Mouse (Mus musculus) macrophage (primary cell): ENCODE data around the gene Galnt2. TPM values are rescaled to one million over a fixed set of nuclear protein-coding genes. Genes with fewer than 3 reads are reported as not detected.

ENCODE experiments used
- H3K27ac ChIP-seq: fragments of 350-480 bp; formaldehyde crosslinking; 2 replicates; pipeline ENCODE4 v1.9.0; 2021
- H3K36me3 ChIP-seq: fragments of 350-480 bp; formaldehyde crosslinking; 2 replicates; pipeline ENCODE4 v1.9.0; 2021; ENCODE audit errors: inconsistent target
- H3K4me3 ChIP-seq: fragments of 350-480 bp; formaldehyde crosslinking; 2 replicates; pipeline ENCODE4 v1.9.0; 2021; ENCODE audit errors: inconsistent target
- H3K79me2 ChIP-seq: fragments of 350-480 bp; formaldehyde crosslinking; 2 replicates; pipeline ENCODE4 v1.9.0; 2021; ENCODE audit errors: inconsistent target
- WGBS: methylation state at CpG from one replicate; pipeline ENCODE4 v1.1.7; 2026; ENCODE audit warnings: inconsistent platforms; ENCODE audit not compliant: missing documents; 5-methylcytosine and 5-hydroxymethylcytosine counted together
- polyA plus RNA-seq: library from polyadenylated mRNA; stranded (reverse); fragments of 250-400 nt; gene quantifications from 3 replicates; pipeline ENCODE4 v1.2.4, GENCODE M21; 2018; ENCODE audit warnings: inconsistent platforms

The Galnt2 gene
- polyA plus RNA-seq, 1 experiment from 2014 or later = 17.5 TPM

GRCm38 (mm10) chr8:124250255-124250654 is 19.1 kb downstream of the Galnt2 start:
- Histone ChIP-seq H3K4me3 (no peak overlapping the region), H3K36me3 (no peaks in the 10 kb centered on the region), H3K79me2 (peaks cover 99% of the 10 kb centered on the region), H3K27ac (no peak overlapping the region)
- 27% methylated on average over 3 of the region's 3 CpGs for WGBS

GRCm38 (mm10) chr8:124250785-124251184 is 19.6 kb downstream of the Galnt2 start:
- WGBS = 17% methylated on average over 4 of the region's 4 CpGs
- H3K79me2 ChIP-seq = peaks cover 99% of the 10 kb centered on the region; the same call in 1 of the 2 replicates
- no peak overlapping the region for H3K27ac ChIP-seq
- no peak overlapping the region for H3K4me3 ChIP-seq
- H3K36me3 ChIP-seq = no peaks in the 10 kb centered on the region

GRCm38 (mm10) chr8:124252533-124252950 is 21.4 kb downstream of the Galnt2 start:
- Histone ChIP-seq H3K79me2 (peaks cover 99% of the 10 kb centered on the region), H3K4me3 (no peak overlapping the region), H3K36me3 (no peaks in the 10 kb centered on the region), H3K27ac (no peak overlapping the region)
- WGBS = 85% methylated on average over 5 of the region's 5 CpGs

- Histone ChIP-seq H3K4me3 (no peak overlapping the region), H3K79me2 (peaks cover 99% of the 10 kb centered on the region), H3K27ac (no peak overlapping the region), H3K36me3 (no peaks in the 10 kb centered on the region)
- 67% methylated on average over 6 of the region's 6 CpGs for WGBS
Measured at GRCm38 (mm10) chr8:124253939-124254338, 22.7 kb downstream of the Galnt2 start.

GRCm38 (mm10) chr8:124256841-124257240 is 25.6 kb downstream of the Galnt2 start:
- H3K4me3 ChIP-seq = no peak overlapping the region
- no peaks in the 10 kb centered on the region for H3K36me3 ChIP-seq
- peaks cover 99% of the 10 kb centered on the region for H3K79me2 ChIP-seq
- no peak overlapping the region for H3K27ac ChIP-seq
- WGBS = 62% methylated on average over 9 of the region's 9 CpGs

GRCm38 (mm10) chr8:124257363-124257762 is 26.2 kb downstream of the Galnt2 start:
- H3K4me3 ChIP-seq = no peak overlapping the region

GRCm38 (mm10) chr8:124259146-124259545 is 28.0 kb downstream of the Galnt2 start:
- 89% methylated on average over 4 of the region's 4 CpGs for WGBS

More at GRCm38 (mm10) chr8:124257363-124257762, 26.2 kb downstream of the Galnt2 start:
- Histone ChIP-seq H3K27ac (no peak overlapping the region), H3K36me3 (no peaks in the 10 kb centered on the region), H3K79me2 (peaks cover 99% of the 10 kb centered on the region)
- WGBS = 34% methylated on average over 10 of the region's 10 CpGs

GRCm38 (mm10) chr8:124259925-124260324 is 28.7 kb downstream of the Galnt2 start:
- 81% methylated on average over 5 of the region's 7 CpGs for WGBS
- H3K79me2 ChIP-seq = peaks cover 99% of the 10 kb centered on the region
- H3K27ac ChIP-seq = no peak overlapping the region
- H3K36me3 ChIP-seq = no peaks in the 10 kb centered on the region
- H3K4me3 ChIP-seq = no peak overlapping the region

More at GRCm38 (mm10) chr8:124259146-124259545, 28.0 kb downstream of the Galnt2 start:
- Histone ChIP-seq H3K27ac (no peak overlapping the region), H3K4me3 (no peak overlapping the region), H3K79me2 (peaks cover 99% of the 10 kb centered on the region), H3K36me3 (no peaks in the 10 kb centered on the region)

- no peak overlapping the region for H3K4me3 ChIP-seq
- H3K36me3 ChIP-seq = no peaks in the 10 kb centered on the region
- 36% methylated on average over 11 of the region's 12 CpGs for WGBS
Measured at GRCm38 (mm10) chr8:124260371-124260770, 29.2 kb downstream of the Galnt2 start.

GRCm38 (mm10) chr8:124263058-124263457 is 31.9 kb downstream of the Galnt2 start:
- H3K4me3 ChIP-seq = no peak overlapping the region
- peaks cover 99% of the 10 kb centered on the region for H3K79me2 ChIP-seq
- H3K36me3 ChIP-seq = no peaks in the 10 kb centered on the region
- no peak overlapping the region for H3K27ac ChIP-seq
- WGBS = 94% methylated on average over 9 of the region's 9 CpGs

More at GRCm38 (mm10) chr8:124260371-124260770, 29.2 kb downstream of the Galnt2 start:
- Histone ChIP-seq H3K27ac (no peak overlapping the region), H3K79me2 (peaks cover 99% of the 10 kb centered on the region)

- H3K4me3 ChIP-seq = no peak overlapping the region
- no peaks in the 10 kb centered on the region for H3K36me3 ChIP-seq
- H3K27ac ChIP-seq = no peak overlapping the region
- WGBS = 65% methylated on average over 8 of the region's 8 CpGs
- H3K79me2 ChIP-seq = peaks cover 99% of the 10 kb centered on the region; the same call in 1 of the 2 replicates
Measured at GRCm38 (mm10) chr8:124264032-124264431, 32.8 kb downstream of the Galnt2 start.

GRCm38 (mm10) chr8:124264671-124265070 is 33.5 kb downstream of the Galnt2 start:
- 84% methylated on average over 12 of the region's 12 CpGs for WGBS

GRCm38 (mm10) chr8:124265130-124265529 is 33.9 kb downstream of the Galnt2 start:
- no peak overlapping the region for H3K27ac ChIP-seq
- peaks cover 100% of the 10 kb centered on the region; the same call in 1 of the 2 replicates for H3K79me2 ChIP-seq
- H3K36me3 ChIP-seq = no peaks in the 10 kb centered on the region
- no peak overlapping the region for H3K4me3 ChIP-seq
- 100% methylated on average over 2 of the region's 2 CpGs for WGBS

More at GRCm38 (mm10) chr8:124264671-124265070, 33.5 kb downstream of the Galnt2 start:
- Histone ChIP-seq H3K79me2 (peaks cover 99% of the 10 kb centered on the region; the same call in 1 of the 2 replicates), H3K27ac (no peak overlapping the region), H3K4me3 (no peak overlapping the region), H3K36me3 (no peaks in the 10 kb centered on the region)

- Histone ChIP-seq H3K36me3 (no peaks in the 10 kb centered on the region), H3K27ac (no peak overlapping the region), H3K79me2 (peaks cover 100% of the 10 kb centered on the region; the same call in 1 of the 2 replicates), H3K4me3 (no peak overlapping the region)
- 60% methylated on average over 8 of the region's 8 CpGs for WGBS
Measured at GRCm38 (mm10) chr8:124265798-124266197, 34.6 kb downstream of the Galnt2 start.

- no peak overlapping the region for H3K27ac ChIP-seq
- peaks cover 97% of the 10 kb centered on the region; the same call in 1 of the 2 replicates for H3K79me2 ChIP-seq
- WGBS = 95% methylated on average over 4 of the region's 4 CpGs
- H3K4me3 ChIP-seq = no peak overlapping the region
- no peaks in the 10 kb centered on the region for H3K36me3 ChIP-seq
Measured at GRCm38 (mm10) chr8:124267206-124267605, 36.0 kb downstream of the Galnt2 start.

GRCm38 (mm10) chr8:124270504-124270903 is 39.3 kb downstream of the Galnt2 start:
- H3K36me3 ChIP-seq = no peaks in the 10 kb centered on the region
- no peak overlapping the region for H3K27ac ChIP-seq
- peaks cover 97% of the 10 kb centered on the region; the same call in 1 of the 2 replicates for H3K79me2 ChIP-seq
- no peak overlapping the region for H3K4me3 ChIP-seq
- 97% methylated on average over 6 of the region's 6 CpGs for WGBS
